Mouse (Mus musculus) adrenal gland, postnatal 36 days (tissue): ENCODE results near the gene Npepl1. TPM values are rescaled to one million over a fixed set of nuclear protein-coding genes. Genes with fewer than 3 reads are reported as not detected.

Experiments
- DNase-seq, 2 experiments: peaks; one replicate each; pipeline ENCODE4 v3.0.0; 2021; ENCODE audit warnings: mixed read lengths in 1 of 2
- total RNA-seq, 2 experiments: library from RNA; stranded (reverse); gene quantifications; 2 replicates each; pipeline ENCODE4 v1.2.3; 2021

Gene Npepl1
- total RNA-seq, 2 experiments from 2014 or later = 58.4 to 69.0 TPM

GRCm38 (mm10) chr2:174107375-174107774 is 2.8 kb upstream of the Npepl1 start:
- DNase-seq = no peak

- peak in 1 of 2 experiments; percentile 37 for DNase-seq
These were observed 817 bp downstream of the Npepl1 start for GRCm38 (mm10) chr2:174110783-174111549.

- DNase-seq = no peak
These were observed 2.8 kb downstream of the Npepl1 start for GRCm38 (mm10) chr2:174112931-174113330.

- peak; percentile 26 to 59 for DNase-seq
These were observed 4.2 kb downstream of the Npepl1 start for GRCm38 (mm10) chr2:174114148-174114864.

GRCm38 (mm10) chr2:174116929-174117328 is 6.8 kb downstream of the Npepl1 start:
- DNase-seq = no peak

- no peak for DNase-seq
These were observed 8.0 kb downstream of the Npepl1 start for GRCm38 (mm10) chr2:174118141-174118540.

- no peak for DNase-seq
These were observed 9.1 kb downstream of the Npepl1 start for GRCm38 (mm10) chr2:174119259-174119658.

- no peak for DNase-seq
These were observed 10.5 kb downstream of the Npepl1 start for GRCm38 (mm10) chr2:174120631-174121030.

GRCm38 (mm10) chr2:174121411-174121947 is 11.3 kb downstream of the Npepl1 start:
- DNase-seq = no peak

GRCm38 (mm10) chr2:174122331-174122730 is 12.2 kb downstream of the Npepl1 start:
- no peak for DNase-seq

- DNase-seq = no peak
These were observed 13.6 kb downstream of the Npepl1 start for GRCm38 (mm10) chr2:174123731-174124130.

- DNase-seq = peak; percentile 56 to 76
These were observed 16.6 kb downstream of the Npepl1 start for GRCm38 (mm10) chr2:174126522-174127375.

- no peak for DNase-seq
These were observed 17.2 kb downstream of the Npepl1 start for GRCm38 (mm10) chr2:174127376-174127713.

- no peak for DNase-seq
These were observed 18.8 kb downstream of the Npepl1 start for GRCm38 (mm10) chr2:174128926-174129325.

- no peak for DNase-seq
These were observed 20.4 kb downstream of the Npepl1 start for GRCm38 (mm10) chr2:174130468-174131097.

- no peak for DNase-seq
These were observed 22.3 kb downstream of the Npepl1 start for GRCm38 (mm10) chr2:174132413-174132969.

- DNase-seq = no peak
These were observed 48.9 kb downstream of the Npepl1 start for GRCm38 (mm10) chr2:174159035-174159434.

- DNase-seq = no peak
These were observed 50.3 kb downstream of the Npepl1 start for GRCm38 (mm10) chr2:174160461-174160860.
